Mouse (Mus musculus) C2C12 (cell line): ENCODE measurements around the gene Ank2.

Experiments used
- CEBPB ChIP-seq: IDR thresholded peaks from one replicate; pipeline ENCODE4 v1.6.1; 2011; ENCODE audit warnings: low read depth, mild to moderate bottlenecking, control low read depth, moderate library complexity
- CTCF ChIP-seq: IDR thresholded peaks from one replicate; pipeline ENCODE4 v1.5.1; 2011; ENCODE audit not compliant: control insufficient read depth, insufficient read depth, insufficient read length
- MAX ChIP-seq: IDR thresholded peaks from one replicate; pipeline ENCODE4 v1.6.1; 2011; ENCODE audit warnings: mild to moderate bottlenecking, control low read depth
- MYOD1 ChIP-seq: IDR thresholded peaks from one replicate; pipeline ENCODE4 v1.6.1; 2011; ENCODE audit warnings: low read depth; ENCODE audit not compliant: control insufficient read depth, insufficient read length
- USF1 ChIP-seq: IDR thresholded peaks from one replicate; pipeline ENCODE4 v1.6.1; 2011; ENCODE audit warnings: low read depth, mild to moderate bottlenecking, control low read depth, moderate library complexity

- no peak for TF ChIP-seq MAX
- TF ChIP-seq CTCF = no peak
- no peak for TF ChIP-seq USF1
- TF ChIP-seq MYOD1 = no peak
- TF ChIP-seq CEBPB = no peak
These were observed 582.8 kb downstream of the Ank2 start for GRCm38 (mm10) chr3:126916381-126916780.
